Mouse (Mus musculus): ENCODE measurements around the gene Gm10337.

The Gm10337 gene

DNA sequence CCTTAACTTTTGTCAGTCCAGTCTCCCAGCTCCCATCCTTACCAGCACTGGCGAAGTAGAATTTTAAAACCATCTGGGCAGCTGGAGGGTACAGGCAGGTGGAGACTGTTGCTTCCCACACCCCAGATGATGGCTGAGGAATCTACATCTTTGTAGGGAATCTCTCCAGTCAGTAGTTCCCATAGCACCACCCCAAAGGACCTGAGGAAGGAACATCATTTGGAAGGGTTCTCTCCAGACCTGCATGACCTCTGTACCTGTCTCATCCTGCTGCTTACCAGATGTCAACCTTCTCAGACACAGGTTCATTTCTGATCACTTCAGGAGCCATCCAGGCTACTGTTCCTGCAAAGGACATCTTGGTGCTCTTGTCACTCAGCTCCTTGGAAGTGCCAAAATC is at the start of gene Gm10337:
Gene Gm10337 (plus strand): TSS at position 276 of the 400 bp plus-strand sequence.
- DNase-seq (ENCODE audit: low spot score) = no peak

DNA sequence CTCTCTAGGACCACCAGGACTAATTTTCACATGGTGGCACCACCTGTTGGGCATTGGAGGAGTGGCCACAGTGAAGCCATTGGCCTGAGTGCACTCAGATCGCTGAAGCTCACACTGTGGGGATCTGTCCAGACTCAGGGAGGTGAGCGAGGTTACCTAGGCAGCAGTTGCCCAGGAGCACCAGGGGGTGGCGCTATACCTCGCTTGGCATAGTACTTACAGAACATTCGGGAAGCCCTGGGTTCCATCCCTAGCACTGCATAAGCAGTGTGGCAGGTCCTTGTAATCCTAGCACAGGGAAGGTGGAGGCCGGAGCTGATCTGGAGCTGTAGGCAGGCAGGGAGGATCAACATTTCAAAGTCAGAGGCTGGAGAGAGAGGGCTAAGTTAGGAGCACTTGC is 47.5 kb upstream of the Gm10337 start:
- no peak for DNase-seq (ENCODE audit: low spot score)

DNA sequence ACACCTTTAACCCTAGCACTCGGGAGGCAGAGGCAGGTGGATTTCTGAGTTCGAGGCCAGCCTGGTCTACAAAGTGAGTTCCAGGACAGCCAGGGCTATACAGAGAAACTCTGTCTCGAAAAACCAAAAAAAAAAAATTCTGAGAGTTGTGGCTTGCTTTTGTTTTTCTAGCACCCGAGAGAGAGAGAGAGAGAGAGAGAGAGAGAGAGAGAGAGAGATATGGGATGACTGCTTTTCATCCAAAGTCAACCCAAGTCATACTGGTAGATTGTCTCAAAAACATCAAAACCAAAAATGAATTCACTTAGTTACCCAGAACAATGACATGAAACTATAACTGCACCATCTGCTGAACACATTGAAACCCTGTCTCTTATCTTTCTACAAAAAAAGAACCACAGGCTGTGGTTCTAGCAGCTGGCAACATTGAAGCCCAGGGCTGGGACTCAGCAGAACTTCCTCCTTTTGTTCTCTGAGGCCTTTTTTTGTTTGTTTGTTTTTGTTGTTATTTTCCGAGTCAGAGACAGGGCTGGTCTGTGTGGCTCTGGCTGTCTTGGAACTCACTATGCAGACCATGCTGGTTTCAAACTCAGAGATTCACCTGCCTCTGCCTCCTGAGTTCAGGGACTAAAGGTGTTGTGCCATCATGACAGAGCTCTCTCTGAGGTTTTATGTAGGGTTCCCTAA is 45.3 kb upstream of the Gm10337 start:
- DNase-seq (ENCODE audit: low spot score) = no peak

DNA sequence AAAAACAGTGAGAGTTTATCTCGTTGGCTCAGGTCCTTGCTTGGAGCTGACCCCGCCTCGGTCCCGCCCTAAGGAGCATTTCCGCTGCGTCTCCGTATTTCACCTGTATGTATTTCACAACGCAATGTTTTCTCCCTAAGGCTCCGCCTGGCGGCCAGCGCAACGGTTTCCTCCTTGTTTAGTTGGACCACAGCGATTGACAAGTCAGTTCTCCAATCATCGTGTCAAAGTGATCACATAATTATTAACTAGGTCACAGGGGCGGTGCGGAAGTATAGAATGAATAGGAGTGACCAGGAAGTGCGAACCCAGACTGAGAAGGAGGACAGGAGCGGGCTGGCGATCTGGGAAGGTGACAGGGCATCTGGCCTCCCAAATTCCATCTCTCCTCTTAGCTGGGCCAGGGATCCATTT is 44.6 kb upstream of the Gm10337 start, which contains the start of gene Prr13:
Gene Prr13 (plus strand): TSS at position 125 of the 414 bp plus-strand sequence.
- peak; percentile 75 for DNase-seq (ENCODE audit: low spot score)

DNA sequence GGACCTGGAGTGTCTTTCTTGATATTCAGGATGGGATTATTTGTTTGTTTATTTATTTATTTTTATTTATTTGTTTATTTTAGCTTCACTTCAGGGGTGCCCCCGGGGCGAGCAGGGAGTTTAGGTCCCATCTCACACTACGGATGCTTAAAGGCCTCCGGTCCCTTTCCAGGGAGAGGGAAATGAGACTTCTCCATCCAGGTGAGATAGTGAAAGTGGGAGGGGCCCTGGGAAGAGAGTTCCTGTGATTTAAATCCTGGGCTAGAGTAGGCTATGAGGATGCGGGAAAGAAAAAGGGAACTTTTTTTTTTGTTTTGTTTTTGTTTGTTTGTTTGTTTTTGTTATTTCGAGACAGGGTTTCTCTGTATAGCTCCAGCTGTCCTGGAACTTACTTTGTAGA is 44.1 kb upstream of the Gm10337 start:
- DNase-seq (ENCODE audit: low spot score) = no peak

DNA sequence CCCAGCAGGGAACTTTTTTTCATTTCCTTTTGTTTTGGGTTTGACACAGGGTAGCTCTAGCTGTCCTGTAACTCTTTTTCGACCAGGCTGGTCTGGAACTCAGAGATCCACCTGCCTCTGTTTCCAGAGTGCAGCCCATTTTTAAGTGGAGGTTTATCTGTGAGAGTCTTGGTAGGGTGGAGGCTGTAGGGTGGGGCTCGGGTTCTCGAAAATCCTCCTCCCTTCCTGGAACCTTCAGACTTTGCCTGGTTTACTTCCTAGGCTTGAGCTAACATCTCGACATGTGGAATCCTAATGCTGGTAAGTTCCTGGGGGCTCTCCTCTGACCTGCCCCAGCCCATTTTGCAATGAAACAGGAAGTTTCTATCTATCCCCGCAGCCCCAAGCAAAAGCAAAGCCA is 43.7 kb upstream of the Gm10337 start:
- DNase-seq (ENCODE audit: low spot score) = no peak

DNA sequence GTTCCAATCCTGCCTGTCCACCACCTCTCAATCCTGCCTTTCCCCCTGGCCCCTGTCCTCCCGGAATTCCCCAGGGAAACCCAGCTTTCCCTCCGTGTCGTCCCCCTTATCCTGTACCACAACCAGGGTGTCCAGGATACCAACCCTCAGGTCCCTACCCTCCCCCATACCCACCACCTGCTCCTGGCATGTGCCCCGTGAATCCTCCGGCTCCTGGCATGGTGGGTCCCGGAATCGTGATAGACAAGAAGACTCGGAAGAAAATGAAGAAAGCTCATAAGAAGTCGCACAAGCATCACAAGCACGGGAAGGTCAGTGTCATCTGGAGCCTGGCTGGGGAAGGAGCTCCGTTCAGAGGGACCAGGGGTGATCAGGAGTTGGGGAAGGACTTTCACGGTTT is 43.1 kb upstream of the Gm10337 start:
- no peak for DNase-seq (ENCODE audit: low spot score)

DNA sequence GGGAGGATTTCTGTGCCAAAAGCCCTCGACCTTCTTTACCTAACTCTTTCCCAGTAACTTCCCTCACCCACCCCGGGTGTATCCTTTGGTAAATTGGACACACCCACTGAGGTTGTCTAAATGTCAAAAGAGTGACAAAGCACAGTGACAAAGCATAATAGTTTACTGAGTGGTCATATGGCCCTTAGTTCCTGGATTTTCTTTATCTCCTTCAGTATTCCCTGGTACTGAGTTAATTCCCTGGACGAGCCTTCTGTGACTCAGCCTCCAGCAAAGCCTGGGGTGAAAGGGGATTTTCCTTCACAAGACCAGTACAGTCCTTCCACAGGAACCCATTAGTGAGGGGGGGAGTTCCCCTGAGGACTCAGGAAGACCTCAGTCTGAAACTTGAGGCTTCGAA is 42.6 kb upstream of the Gm10337 start:
- no peak for DNase-seq (ENCODE audit: low spot score)

DNA sequence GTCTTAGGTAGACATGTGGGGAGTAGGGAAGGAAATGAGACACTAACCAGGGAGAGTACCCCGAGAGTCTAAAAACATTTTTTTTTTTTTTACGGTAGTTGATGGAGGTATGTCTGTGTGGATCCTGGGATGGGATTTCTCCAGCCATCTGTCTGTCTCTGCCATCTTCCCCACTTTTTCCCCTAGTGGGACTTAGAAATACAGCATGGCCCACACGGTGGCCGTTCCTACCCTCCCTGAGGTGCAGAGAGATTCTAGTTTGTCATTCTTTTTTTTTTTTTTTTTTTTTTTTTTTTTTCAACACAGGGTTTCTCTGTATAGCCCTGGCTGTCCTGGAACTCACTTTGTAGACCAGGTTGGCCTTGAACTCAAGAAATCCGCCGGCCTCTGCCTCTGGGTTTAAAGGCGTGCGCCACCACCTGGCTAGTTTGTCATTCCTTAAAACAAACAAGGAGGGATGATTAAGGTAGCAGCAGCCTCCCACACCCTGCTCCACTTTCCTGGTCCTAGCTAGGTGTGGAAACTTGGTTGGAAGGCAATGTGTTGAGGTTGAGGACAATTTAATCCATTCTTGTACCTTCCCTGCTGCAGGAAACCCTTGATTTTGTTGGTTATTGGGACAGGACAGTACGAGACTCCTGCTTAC is 42.0 kb upstream of the Gm10337 start:
- DNase-seq (ENCODE audit: low spot score) = no peak

DNA sequence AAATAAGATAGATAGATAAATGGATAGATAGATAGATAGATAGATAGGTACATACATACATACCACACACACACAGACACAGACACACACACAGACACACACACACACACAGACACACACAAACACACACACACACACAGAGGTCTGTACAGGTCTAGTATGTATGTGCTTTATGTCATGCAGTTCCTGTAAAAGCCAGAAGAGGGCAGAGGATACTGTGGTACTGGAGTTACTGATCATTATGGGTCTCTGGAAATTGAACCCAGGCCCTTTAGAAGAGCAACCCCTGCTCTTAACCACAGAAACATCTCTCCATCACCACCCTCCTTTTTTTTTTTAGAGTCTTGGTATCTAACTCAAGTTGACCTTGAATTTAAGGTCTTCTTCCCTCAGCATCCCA is 39.9 kb upstream of the Gm10337 start:
- no peak for DNase-seq (ENCODE audit: low spot score)

DNA sequence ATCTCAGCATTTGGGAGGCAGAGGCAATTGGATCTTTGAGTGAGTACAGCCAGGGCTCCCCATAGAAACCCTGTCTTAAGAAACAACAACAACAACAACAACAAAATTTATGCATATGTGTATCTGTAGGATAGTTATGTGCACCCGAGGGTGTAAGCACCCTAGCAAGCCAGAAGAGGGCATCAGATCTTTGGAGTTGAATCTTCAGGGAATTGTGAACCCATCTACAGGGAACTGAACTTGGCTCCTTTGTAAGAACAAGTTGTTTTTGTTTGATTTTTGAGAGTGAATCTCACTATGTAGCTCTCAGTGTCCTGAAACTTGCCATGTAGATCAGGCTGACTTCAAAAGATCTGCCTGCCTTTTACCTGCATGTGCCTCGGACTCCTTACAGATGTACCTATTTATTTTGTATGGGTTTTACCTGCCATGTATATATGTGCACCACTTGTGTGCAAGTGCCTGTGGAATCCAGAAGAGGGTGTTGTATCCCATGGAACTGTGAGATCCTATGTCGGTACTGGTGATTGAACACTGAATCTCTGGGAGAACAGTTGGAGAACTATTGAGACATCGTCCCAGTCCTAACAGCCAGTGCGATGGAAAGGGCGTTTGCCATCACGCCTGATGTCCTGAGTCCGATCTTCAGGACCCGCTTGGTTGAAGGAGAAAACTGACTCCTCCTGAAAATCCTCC is 34.7 kb upstream of the Gm10337 start:
- no peak for DNase-seq (ENCODE audit: low spot score)

DNA sequence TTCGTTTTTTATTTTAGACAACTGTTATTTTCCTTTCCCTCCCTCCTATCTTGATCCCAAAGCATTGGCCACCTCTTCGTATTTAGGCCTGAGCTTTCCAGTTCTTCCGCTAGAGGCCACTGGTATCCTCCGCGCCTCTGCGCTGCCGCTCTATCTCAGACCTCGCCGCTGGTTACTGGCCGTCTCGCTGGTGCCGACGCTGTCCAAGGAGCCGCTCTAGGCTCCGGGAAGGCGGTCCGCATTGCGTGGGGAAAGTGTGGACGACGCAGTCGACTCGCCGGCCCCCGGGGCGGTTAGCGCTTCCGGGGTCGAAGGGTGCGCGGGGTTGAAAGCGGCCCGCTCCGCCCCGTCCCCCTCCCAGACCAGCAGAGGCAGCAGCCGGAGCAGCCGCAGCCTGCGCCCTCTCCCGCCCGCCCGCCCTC is 33.3 kb upstream of the Gm10337 start, which contains the start of gene Pcbp2:
Gene Pcbp2 (plus strand): TSS at position 357 of the 422 bp plus-strand sequence.
- DNase-seq (ENCODE audit: low spot score) = peak; percentile 88

DNA sequence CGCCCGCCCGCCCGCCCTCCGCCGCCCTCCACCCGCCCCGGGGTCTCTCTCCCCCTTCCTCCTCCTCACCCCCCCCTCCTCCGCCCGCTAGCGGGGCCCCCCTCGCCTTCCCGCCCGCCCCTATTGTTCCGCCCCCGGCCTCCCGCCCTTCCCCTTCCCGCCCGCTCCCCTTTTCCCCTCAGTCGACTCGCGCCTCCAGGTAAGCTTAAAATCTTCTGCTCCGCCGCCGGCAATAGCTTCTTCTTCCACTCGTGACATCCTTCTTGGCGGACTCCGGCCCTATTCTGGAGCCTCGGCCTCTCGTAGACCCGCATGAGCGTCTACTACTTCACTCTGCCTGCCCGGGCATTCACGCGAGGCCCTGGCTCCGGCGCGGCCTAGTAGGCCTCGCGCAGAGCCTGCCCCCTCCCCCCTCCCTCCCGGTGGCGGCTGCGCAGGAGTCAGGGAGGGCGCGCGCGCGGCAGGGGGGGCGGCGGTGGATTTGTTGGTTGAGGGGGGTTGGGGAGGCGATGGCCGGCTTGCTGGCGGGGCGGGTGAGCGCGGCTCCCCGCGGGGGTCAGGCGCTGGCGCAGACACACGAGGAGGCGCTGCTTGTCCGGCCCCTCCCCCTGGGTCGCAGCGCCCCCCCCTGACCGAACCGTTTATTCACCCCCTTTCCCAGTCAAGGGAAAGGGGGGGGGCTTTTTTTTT is 32.8 kb upstream of the Gm10337 start:
- DNase-seq (ENCODE audit: low spot score) = peak; percentile 59

DNA sequence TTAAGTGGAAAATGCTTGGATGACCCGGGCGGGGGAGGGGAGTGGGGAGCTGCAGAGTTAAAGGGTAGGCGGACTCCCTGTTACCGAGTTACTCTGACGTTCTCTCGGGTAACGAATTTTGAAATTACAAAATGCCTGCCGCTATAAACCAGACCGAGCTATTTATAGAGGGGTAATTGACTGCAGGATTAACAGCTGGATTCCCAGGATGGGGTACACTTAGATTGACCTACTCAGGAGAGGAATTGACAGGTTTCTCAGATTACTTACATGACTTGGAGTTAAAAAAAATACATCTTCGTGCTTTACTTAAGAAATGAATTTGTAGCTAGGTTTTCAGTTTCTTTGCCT is 32.3 kb upstream of the Gm10337 start:
- no peak for DNase-seq (ENCODE audit: low spot score)

DNA sequence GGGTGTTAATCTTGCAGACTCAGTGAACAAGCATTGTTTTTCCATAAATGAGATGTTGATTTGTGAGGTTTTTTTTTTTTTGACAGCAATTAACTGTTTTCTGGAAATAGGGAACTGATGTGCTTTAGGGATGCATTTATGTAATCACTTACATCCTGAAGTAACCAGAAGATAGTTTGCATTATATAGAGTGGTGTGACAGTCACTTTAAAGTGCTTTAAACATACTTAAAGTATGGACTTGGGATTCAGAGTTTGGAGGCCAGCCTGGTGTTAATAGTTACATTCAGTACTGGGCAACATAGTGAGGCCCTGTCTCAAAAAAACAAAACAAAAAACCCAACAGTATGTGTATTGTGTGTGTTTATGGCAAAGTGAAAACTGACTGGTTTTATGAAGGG is 31.8 kb upstream of the Gm10337 start:
- DNase-seq (ENCODE audit: low spot score) = no peak

DNA sequence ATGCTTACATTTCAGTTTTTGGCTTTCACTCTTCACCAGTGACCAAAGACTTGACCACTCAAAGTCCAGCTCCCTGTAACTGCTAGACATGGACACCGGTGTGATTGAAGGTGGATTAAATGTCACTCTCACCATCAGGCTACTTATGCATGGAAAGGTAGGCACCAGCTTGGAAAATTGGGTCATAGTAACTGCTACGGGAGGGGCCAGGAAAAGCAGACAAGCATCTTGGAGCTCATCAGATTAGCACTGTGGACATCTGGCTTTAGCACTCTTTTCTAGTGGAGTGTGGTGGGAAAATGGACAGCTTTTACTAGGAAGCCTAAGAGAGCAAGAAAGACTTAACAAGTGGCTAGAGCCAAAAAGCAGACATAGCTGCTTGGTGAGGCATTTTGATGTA is 30.3 kb upstream of the Gm10337 start:
- no peak for DNase-seq (ENCODE audit: low spot score)

DNA sequence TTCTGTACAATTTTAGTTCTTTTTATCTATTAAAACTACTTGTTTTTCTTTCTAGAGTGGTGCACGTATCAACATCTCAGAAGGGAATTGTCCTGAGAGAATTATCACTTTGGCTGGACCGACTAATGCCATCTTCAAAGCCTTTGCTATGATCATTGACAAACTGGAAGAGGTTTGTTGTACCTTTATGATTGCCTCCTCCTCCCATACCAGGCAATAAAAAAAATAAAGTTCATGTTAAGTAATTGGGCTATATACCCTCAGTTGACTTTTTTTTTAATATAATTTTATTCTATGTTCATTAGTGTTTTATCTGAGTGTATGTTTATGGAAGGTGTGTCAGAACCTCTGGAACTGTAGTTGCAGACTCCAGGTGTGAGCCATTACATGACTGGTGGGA is 29.0 kb upstream of the Gm10337 start:
- no peak for DNase-seq (ENCODE audit: low spot score)

DNA sequence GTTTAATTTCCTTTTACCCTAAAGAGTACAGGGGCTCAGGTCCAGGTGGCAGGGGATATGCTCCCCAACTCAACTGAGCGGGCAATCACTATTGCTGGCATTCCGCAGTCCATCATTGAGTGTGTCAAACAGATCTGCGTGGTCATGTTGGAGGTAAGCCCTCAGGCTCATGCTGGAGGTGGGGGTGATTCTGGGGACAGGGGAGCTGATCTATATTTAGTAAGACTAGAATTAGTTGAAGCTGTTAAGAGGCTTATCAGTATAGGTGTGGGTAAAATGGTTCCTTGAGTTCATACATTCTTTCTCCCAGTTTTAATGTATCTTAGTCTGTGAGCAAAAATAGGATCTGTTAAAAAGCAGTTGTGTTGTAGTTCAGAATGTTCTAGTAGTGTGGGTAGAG is 20.4 kb upstream of the Gm10337 start:
- DNase-seq (ENCODE audit: low spot score) = no peak

DNA sequence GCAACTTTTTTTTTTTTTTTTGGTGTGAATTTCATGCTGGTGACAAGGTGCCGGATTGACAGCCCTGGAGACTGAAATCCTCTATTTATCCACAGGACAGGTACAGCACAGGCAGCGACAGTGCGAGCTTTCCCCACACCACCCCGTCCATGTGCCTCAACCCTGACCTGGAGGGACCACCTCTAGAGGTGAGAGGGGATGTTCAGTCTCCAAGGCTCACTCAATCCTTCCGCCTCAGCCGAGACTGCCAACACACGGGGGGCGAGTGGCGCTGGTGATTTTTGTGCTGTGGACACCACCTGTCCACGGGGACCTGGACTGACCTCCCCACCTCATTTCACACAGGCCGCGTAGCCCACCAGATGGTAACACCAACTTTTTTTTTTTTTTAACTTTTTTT is 17.7 kb upstream of the Gm10337 start:
- DNase-seq (ENCODE audit: low spot score) = no peak

DNA sequence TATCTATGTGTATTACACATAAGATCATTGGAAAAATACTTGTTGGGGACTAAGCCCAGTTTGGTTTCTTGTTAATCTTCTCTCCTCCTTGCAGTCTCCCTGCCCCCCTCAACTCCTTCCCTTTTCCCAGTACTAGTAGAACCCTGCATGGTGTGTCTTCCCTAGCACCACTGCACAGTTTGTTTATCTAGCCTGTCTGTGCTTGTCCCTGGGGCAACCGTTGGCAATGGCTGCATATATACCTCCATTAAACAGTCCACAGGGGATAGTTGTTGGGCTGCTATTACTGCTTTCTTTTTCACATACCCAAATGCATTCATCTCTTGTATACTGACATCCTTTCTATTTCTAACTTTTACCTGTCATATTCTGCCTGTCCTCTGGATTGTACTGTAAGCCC is 15.9 kb upstream of the Gm10337 start:
- no peak for DNase-seq (ENCODE audit: low spot score)

DNA sequence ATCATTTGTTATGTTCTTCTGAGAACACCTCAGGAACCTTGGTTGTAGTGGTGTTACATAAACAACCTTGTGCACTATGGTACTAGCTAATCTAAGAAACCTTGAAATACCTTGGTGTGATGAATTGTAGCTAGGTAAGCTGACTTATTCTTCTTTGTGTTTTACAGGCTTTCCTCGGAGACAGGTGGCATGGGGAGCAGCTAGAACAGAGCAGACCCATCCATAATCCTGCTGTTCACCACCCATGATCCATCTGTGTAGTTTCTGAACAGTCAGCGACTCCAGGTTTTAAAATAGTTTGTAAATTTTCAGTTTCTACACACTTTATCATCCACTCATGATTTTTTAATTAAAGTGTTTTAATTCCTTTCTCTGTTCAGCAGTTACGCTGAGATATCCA is 5.2 kb upstream of the Gm10337 start:
- no peak for DNase-seq (ENCODE audit: low spot score)

DNA sequence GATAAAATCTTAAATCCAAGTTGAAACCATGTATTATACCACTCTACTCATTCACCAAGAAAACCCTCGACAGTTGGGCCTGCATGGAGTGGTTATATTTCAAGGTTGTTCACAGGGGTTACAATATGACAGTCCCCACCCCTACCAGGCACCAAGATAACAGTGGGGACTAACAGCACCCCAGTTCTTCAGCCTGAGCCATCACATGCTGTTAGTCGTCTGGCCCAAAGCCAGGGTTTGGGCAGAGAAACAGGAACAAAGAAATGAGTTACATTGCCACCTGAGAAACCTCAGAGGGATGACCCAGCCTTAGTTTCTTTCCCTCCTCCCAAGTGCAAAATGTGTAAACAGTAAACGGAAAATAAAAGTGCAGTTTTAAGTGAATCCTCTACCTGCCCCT is 4.2 kb upstream of the Gm10337 start:
- DNase-seq (ENCODE audit: low spot score) = no peak

DNA sequence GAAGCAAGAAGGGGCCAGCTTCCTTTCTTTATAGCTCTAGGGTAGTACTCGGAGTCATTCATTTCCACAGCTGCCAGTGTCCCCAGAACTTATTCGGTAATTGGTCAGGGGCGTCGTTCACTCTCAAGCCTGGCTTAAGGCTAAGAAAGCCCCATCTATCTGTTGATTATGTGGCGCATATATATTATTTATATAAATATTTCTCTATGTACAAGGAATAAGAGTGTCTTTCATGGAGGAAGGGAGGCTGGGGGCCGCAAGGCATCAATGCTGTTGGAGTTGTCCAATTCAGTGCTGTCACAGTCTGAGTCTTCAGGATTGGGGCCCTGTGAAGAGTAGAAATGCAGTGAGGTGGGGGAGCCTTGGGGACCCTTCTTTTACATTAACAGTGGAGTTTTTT is 3.7 kb upstream of the Gm10337 start:
- no peak for DNase-seq (ENCODE audit: low spot score)

All from ovary, postnatal 14 days (tissue).